Mouse (Mus musculus): ENCODE measurements around the gene Fam19a3. TPM values are rescaled to one million over a fixed set of nuclear protein-coding genes. Genes with fewer than 3 reads are reported as not detected.

The Fam19a3 gene
- 0.86 TPM for total RNA-seq (2023)

DNA sequence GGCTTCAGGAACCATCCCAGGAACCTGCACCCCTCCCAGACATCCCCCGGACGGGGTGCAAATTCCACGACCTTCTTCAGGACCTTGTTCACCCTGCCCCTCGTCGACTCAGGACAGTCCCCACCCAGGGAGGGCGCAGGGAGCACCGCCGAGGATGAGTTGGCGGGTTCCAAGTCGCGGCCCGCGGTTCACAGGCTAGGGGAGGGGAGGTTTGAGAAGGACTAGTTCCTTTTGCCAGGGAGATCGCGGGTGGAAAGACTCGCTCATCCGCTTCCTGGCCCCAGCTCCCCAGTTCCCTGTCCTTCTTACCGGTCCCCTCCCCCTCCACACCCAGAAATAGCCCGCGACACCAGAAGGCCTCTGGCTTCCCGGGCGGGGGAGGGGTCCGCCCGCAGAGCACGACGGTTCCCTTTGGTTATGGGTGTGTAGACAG lies at the start of gene Fam19a3:
TSS of gene Fam19a3 (minus strand) at position 370 of the 433 bp plus-strand sequence.

GRCm38 (mm10) chr3:104817991-104818748 lies 36.5 kb upstream of the Fam19a3 start, which contains the start of gene Mov10:
TSS of gene Mov10 (minus strand) at chr3:104818563.

DNA sequence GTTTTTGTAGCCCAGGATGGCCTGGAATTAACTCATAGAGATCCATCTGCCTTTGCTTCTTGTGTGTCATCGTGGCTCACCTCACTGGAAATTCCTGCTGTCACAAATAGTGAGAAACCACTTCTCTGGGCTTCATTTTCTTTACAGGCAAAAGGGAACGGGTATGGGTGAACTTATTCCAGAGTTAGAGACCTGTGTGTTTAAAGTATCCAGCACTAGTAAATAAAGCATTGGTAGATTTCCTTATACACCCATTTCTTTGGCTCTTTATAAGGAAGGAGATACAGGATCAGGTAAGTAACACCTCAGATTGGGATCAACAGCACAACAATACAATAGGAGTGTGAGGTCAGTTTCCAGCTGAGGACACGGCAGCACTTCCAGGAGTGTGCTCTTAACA lies 6.4 kb upstream of the Fam19a3 start, which contains the start of gene Rhoc:
TSS of gene Rhoc (plus strand) at position 301 of the 400 bp plus-strand sequence.

DNA sequence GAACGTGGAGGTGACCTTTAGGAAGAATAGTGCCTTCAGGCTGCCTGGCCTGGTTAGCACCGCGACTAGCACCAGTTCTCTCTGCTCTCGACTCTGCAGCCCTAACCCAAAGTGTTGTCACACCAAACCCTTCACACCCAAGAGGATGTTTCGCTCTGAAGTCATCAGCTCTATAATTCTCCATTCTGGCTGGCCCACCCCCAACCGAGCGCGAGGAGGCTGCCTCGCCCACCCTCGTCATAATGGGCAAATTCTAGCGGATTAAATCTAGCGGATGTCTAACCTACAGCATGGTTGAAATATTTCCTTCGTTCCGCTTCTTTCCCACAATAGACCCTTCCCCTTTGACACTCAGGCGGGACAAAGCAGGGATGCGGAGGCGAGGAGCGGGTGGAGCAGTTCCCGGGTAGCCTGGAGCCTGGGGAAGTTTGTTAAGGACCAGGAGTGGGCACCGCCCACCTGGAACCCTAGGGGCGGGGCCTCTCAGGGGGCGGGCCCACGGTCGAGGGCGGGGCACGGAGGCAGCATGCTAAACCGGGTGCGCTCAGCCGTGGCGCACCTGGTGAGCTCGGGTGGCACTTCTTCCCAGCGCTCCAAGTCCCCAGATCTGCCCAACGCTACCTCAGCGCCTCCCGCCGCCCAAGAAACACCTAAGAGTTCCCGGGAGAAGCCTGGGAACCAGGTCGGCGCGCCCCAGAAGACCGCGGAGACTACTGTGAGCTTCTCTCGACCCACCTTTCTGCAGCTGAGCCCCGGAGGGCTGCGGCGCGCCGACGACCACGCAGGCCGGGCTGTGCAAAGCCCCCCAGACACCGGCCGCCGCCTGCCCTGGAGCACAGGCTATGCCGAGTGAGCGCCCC lies 849 bp downstream of the Fam19a3 start, which contains the start of gene Ppm1j:
TSS of gene Ppm1j (plus strand) at position 496 of the 860 bp plus-strand sequence.

Other genes with a start within 250 kb of the Fam19a3 start
- gene Slc16a1, start 143.2 kb downstream of the Fam19a3 start, total RNA-seq (2023): 31.6 TPM
- 33.8 TPM for gene Ppm1j, start 784 bp downstream of the Fam19a3 start, total RNA-seq (2023)
- 2.9 TPM for gene Rhoc, start 6.5 kb upstream of the Fam19a3 start, total RNA-seq (2023)
- 50.4 TPM for gene Mov10, start 36.7 kb upstream of the Fam19a3 start, total RNA-seq (2023)
- gene St7l, start 82.2 kb upstream of the Fam19a3 start, total RNA-seq (2023): 32.0 TPM
- 184 TPM for gene Capza1, start 82.7 kb upstream of the Fam19a3 start, total RNA-seq (2023)
- gene Wnt2b, start 180.1 kb upstream of the Fam19a3 start, total RNA-seq (2023): 3.5 TPM

All from CD4-positive naive resting alpha-beta T cell, adult 57 days (primary cell).